Mouse (Mus musculus) neutrophil, adult 83 days (primary cell): ENCODE measurements around the gene Bicra. TPM values are rescaled to one million over a fixed set of nuclear protein-coding genes. Genes with fewer than 3 reads are reported as not detected.

Source experiments
- total RNA-seq, 2 experiments: library from RNA; stranded (reverse); gene quantifications; one replicate each; pipeline ENCODE4 v1.2.4; 2023

Bicra gene
- 10 to 100 TPM; 24.9 to 29.6 TPM for total RNA-seq

GRCm38 (mm10) chr7:16047338-16048146 lies at the start of gene Bicra:
Gene Bicra, minus strand, starts transcription at chr7:16047921.

GRCm38 (mm10) chr7:16061219-16062098 lies 13.7 kb upstream of the Bicra start, which contains the start of gene Zfp541:
Gene Zfp541, plus strand, starts transcription at chr7:16061814.

GRCm38 (mm10) chr7:15967312-15967711 lies 80.4 kb downstream of the Bicra start, which contains the start of gene Ehd2:
Gene Ehd2, minus strand, starts transcription at chr7:15967567.

GRCm38 (mm10) chr7:15945721-15946536 lies 101.8 kb downstream of the Bicra start, which contains the start of gene Nop53:
Gene Nop53, minus strand, starts transcription at chr7:15946074.

GRCm38 (mm10) chr7:15922220-15922773 lies 125.4 kb downstream of the Bicra start, which contains the start of gene Selenow:
Gene Selenow, minus strand, starts transcription at chr7:15922402.

Other genes with a start within 250 kb of the Bicra start
- gene Obox6, start 208.2 kb downstream of the Bicra start, total RNA-seq: not detected
- not detected for gene Crx, start 168.0 kb downstream of the Bicra start, total RNA-seq
- gene Crxos, start 165.3 kb downstream of the Bicra start, total RNA-seq: not detected
- gene Selenow, start 125.5 kb downstream of the Bicra start, total RNA-seq: 10 to 100 TPM; 31.4 to 34.4 TPM
- 100 to 1,000 TPM; 141 to 146 TPM for gene Nop53, start 101.8 kb downstream of the Bicra start, total RNA-seq
- gene Ehd2, start 80.4 kb downstream of the Bicra start, total RNA-seq: under 1 TPM; 0.24 to 0.53 TPM
- under 1 TPM; 0.28 to 0.40 TPM for gene Zfp541, start 13.9 kb upstream of the Bicra start, total RNA-seq
- gene Napa, start 50.5 kb upstream of the Bicra start, total RNA-seq: 100 to 1,000 TPM; 121 to 141 TPM
- 10 to 100 TPM; 15.0 to 19.8 TPM for gene Kptn, start 72.0 kb upstream of the Bicra start, total RNA-seq
- not detected for gene Slc8a2, start 81.9 kb upstream of the Bicra start, total RNA-seq
- gene Meis3, start 127.2 kb upstream of the Bicra start, total RNA-seq: under 1 TPM in 1 of 2 experiments, not detected in 1; 0.31 TPM
- 10 to 100 TPM; 21.4 to 24.2 TPM for gene Dhx34, start 174.1 kb upstream of the Bicra start, total RNA-seq
- 10 to 100 TPM; 24.0 to 25.0 TPM for gene C5ar2, start 196.2 kb upstream of the Bicra start, total RNA-seq
- 100 to 1,000 TPM; 318 to 350 TPM for gene C5ar1, start 211.6 kb upstream of the Bicra start, total RNA-seq
- 10 to 100 TPM; 11.0 to 12.4 TPM for gene Inafm1, start 225.7 kb upstream of the Bicra start, total RNA-seq
- 100 to 1,000 TPM; 134 to 171 TPM for gene Ccdc9, start 238.9 kb upstream of the Bicra start, total RNA-seq